Mouse (Mus musculus) MEL (cell line): ENCODE results near the gene Disp1.

Experiments
- CHD2 ChIP-seq: IDR thresholded peaks from 2 replicates; pipeline ENCODE4 v1.6.1; 2011; ENCODE audit warnings: low read length, improper control_type of control experiment
- CTCF ChIP-seq, 3 experiments: IDR thresholded peaks in 2 of 3; conservative IDR thresholded peaks in 1 of 3; 2 replicates each; pipeline ENCODE4 v1.5.1; 2011 to 2012; ENCODE audit warnings: low read length in 3 of 3, low read depth in 2 of 3, mild to moderate bottlenecking in 2 of 3, improper control_type of control experiment in 1 of 3, inconsistent platforms in 1 of 3, mixed read lengths in 1 of 3, moderate library complexity in 1 of 3; ENCODE audit not compliant: control insufficient read depth in 1 of 3, insufficient read depth in 1 of 3, poor library complexity in 1 of 3, severe bottlenecking in 1 of 3
- ELF1 ChIP-seq: IDR thresholded peaks from 2 replicates; pipeline ENCODE4 v1.6.1; 2014; ENCODE audit warnings: low read depth, mild to moderate bottlenecking, inconsistent platforms, low read length, improper control_type of control experiment, moderate library complexity
- EP300 ChIP-seq, 2 experiments: IDR thresholded peaks; 2 replicates each; pipeline ENCODE4 v1.6.1; 2011; ENCODE audit warnings: improper control_type of control experiment in 2 of 2, low read length in 2 of 2, low read depth in 1 of 2, mild to moderate bottlenecking in 1 of 2
- GABPA ChIP-seq: IDR thresholded peaks from 2 replicates; pipeline ENCODE4 v1.6.1; 2012; ENCODE audit warnings: low read depth, mild to moderate bottlenecking, inconsistent platforms, low read length, improper control_type of control experiment, moderate library complexity
- JUND ChIP-seq: IDR thresholded peaks from 2 replicates; pipeline ENCODE4 v1.6.1; 2011; ENCODE audit warnings: low read depth, mild to moderate bottlenecking, improper control_type of control experiment, low read length
- KAT2A ChIP-seq: conservative IDR thresholded peaks from 2 replicates; pipeline ENCODE4 v1.6.1; 2012; ENCODE audit warnings: low read depth, low read length, improper control_type of control experiment, inconsistent platforms
- MEF2A ChIP-seq: IDR thresholded peaks from 2 replicates; pipeline ENCODE4 v1.6.1; 2014; ENCODE audit warnings: low read depth, mild to moderate bottlenecking, inconsistent platforms, low read length, improper control_type of control experiment; ENCODE audit not compliant: poor library complexity, insufficient replicate concordance, severe bottlenecking; ENCODE audit errors: extremely low read depth
- MYC ChIP-seq: IDR thresholded peaks from 2 replicates; pipeline ENCODE4 v1.6.1; 2011; ENCODE audit warnings: low read depth, mild to moderate bottlenecking, low read length, improper control_type of control experiment, moderate library complexity

DNA sequence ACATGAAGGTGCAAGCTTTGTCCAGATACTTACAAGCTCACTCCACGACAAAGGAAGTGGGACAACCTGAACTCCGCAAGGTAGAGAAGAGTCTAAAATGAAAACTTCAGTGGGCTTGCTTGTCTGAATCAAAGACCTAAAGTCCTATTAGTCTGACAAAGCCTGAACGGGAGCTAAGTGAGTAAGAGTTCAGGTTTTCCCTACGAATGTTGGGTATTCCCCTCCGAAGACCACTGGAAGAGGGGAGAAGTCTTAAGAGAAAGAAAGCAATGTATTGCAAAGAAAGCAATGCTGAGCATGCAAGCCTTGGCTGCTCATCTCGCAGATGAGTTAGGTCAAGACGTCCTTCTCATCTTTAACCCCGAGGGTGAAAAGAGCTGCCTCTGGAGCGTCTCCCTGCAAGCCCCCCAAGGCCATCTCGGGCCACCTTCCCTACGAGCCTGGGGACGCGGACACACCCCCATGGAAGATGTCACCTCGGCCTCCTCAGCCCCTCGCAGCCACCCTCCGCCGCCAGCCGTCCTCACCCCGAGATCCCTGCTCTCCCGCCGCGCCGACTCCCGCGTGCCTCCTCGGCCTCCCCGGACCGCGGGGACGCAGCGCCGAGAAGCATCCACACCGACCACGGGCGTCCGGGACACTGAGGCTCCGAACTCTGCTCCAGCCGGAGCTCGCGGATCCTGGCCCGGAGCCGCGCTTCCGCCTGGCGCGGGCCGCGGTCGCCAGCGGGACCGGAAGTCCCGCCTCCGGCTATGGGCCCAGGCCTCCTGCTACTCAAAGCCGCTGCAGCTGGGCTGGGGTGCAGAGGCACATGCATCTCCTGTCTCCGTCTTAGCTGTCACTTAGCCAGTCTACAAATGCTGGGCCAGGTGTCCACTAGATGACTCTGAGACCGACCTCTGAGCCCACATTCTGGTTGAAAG is at the start of gene Disp1:
- TF ChIP-seq KAT2A (no peak; the same call in 1 of the 2 replicates), CTCF (IDR thresholded peaks at IDR 0.05 in 2 of 3, conservative IDR thresholded peaks at IDR 0.05 in 1 of 3; ENCODE audit: control insufficient read depth in 1 of 3, insufficient read depth in 1 of 3, low read depth in 2 of 3, low read length in 3 of 3, poor library complexity in 1 of 3, severe bottlenecking in 1 of 3) (no peak), CHD2 (no peak), GABPA (no peak), MYC (0 out of 2 replicates have a peak, but pooled peaks have one; percentile 40), EP300 (IDR thresholded peaks at IDR 0.05; ENCODE audit: low read depth in 1 of 2, low read length in 2 of 2) (no peak), ELF1 (peak; percentile 83), MEF2A (no peak), JUND (no peak)
